Mouse (Mus musculus) colon, adult 2 months (tissue): ENCODE measurements around the gene Cyp3a16. TPM values are rescaled to one million over a fixed set of nuclear protein-coding genes. Genes with fewer than 3 reads are reported as not detected.

Experiments used
- polyA plus RNA-seq: library from polyadenylated mRNA; depleted of rRNA; stranded (reverse); fragments of >200 nt; gene quantifications from 2 replicates; pipeline ENCODE4 v1.2.3, GENCODE M21; 2012; rRNA removed

The Cyp3a16 gene
- polyA plus RNA-seq: not detected in 2 replicates

DNA sequence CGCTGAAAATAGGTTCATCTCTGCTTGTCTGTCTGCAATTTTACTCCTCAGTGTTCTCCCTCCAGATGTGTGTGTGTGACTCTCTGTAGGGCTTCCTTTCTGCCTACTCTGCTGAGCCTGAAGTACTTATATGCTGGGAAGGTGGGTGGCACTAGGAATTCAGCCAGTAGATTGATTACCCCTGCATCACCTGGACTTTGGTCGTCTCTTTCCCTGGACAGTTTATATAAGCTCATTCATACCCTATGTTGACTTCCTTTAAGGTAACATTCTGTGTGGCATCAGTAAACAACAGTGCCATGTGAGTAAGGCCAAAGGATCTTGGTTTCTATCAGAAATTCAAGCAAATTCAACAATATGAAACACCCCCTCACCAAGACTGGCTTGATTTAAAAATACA, at the start of gene Cyp3a16:
Cyp3a16 (minus strand) TSS at position 101 of the 400 bp plus-strand sequence.

Other genes starting within 250 kb of the Cyp3a16 start
- 7.7 and 9.9 TPM in 2 replicates for gene Zfp655, start 238.0 kb downstream of the Cyp3a16 start, polyA plus RNA-seq
- gene Zscan25, start 189.2 kb downstream of the Cyp3a16 start, polyA plus RNA-seq: 18.9 and 19.1 TPM in 2 replicates
- gene Cyp3a57, start 124.4 kb downstream of the Cyp3a16 start, polyA plus RNA-seq: not detected in 2 replicates
- not detected in 2 replicates for gene Cyp3a41b, start 115.0 kb upstream of the Cyp3a16 start, polyA plus RNA-seq